Mouse (Mus musculus): ENCODE results near the gene Hist1h3g. TPM values are rescaled to one million over a fixed set of nuclear protein-coding genes. Genes with fewer than 3 reads are reported as not detected.

The Hist1h3g gene
- total and polyA plus RNA-seq, 3 experiments = 0.80 to 2.1 (median 0.94) TPM

GRCm38 (mm10) chr13:23502031-23502567, 33.1 kb upstream of the Hist1h3g start:
- Histone ChIP-seq H3K9ac (ENCODE audit: low read depth, low read length) (no peak overlapping the region), H3K27ac (no peak overlapping the region), H3K27me3 (ENCODE audit: control insufficient read depth, insufficient read depth, low read length) (no peaks in the 10 kb centered on the region), H3K4me1 (ENCODE audit: control insufficient read depth, insufficient read depth, low read length) (no peaks in the 10 kb centered on the region), H3K4me3 (no peak overlapping the region), H3K79me2 (replicated peaks; ENCODE audit: control insufficient read depth, insufficient read depth, low read length) (no peaks in the 10 kb centered on the region), H3K36me3 (ENCODE audit: control insufficient read depth, insufficient read depth, low read length) (no peaks in the 10 kb centered on the region)
- no peak for TF ChIP-seq POLR2A (IDR thresholded peaks at IDR 0.05; ENCODE audit: insufficient read depth, low read depth, low read length)
- no peak for DNase-seq
- WGBS = 62% methylated on average over 9 of the region's 9 CpGs
- intact Hi-C loops (cut with DNase I) = no loop called here

- Histone ChIP-seq H3K36me3 (ENCODE audit: control insufficient read depth, insufficient read depth, low read length) (no peaks in the 10 kb centered on the region), H3K4me1 (ENCODE audit: control insufficient read depth, insufficient read depth, low read length) (no peaks in the 10 kb centered on the region), H3K27ac (no peak overlapping the region), H3K27me3 (ENCODE audit: control insufficient read depth, insufficient read depth, low read length) (no peaks in the 10 kb centered on the region), H3K4me3 (no peak overlapping the region), H3K9ac (ENCODE audit: low read depth, low read length) (no peak overlapping the region), H3K79me2 (replicated peaks; ENCODE audit: control insufficient read depth, insufficient read depth, low read length) (no peaks in the 10 kb centered on the region)
- WGBS = 78% methylated on average over 4 of the region's 4 CpGs
- intact Hi-C loops (cut with DNase I) = no loop called here
- TF ChIP-seq EP300 (IDR thresholded peaks at IDR 0.05; ENCODE audit: insufficient read depth, low read depth, low read length) (no peak), CTCF (IDR thresholded peaks at IDR 0.05) (no peak), POLR2A (IDR thresholded peaks at IDR 0.05; ENCODE audit: insufficient read depth, low read depth, low read length) (no peak)
- no peak for DNase-seq
Measured at GRCm38 (mm10) chr13:23502916-23503315, 32.3 kb upstream of the Hist1h3g start.

- H3K27me3 ChIP-seq (ENCODE audit: control insufficient read depth, insufficient read depth, low read length) = no peaks in the 10 kb centered on the region
- H3K4me1 ChIP-seq (ENCODE audit: control insufficient read depth, insufficient read depth, low read length) = no peaks in the 10 kb centered on the region
- no peak overlapping the region for H3K4me3 ChIP-seq
- H3K9ac ChIP-seq (ENCODE audit: low read depth, low read length) = no peak overlapping the region
- H3K36me3 ChIP-seq (ENCODE audit: control insufficient read depth, insufficient read depth, low read length) = no peaks in the 10 kb centered on the region
- DNase-seq = peak; percentile 26 to 51
- no peaks in the 10 kb centered on the region for H3K79me2 ChIP-seq (replicated peaks; ENCODE audit: control insufficient read depth, insufficient read depth, low read length)
- H3K27ac ChIP-seq = no peak overlapping the region
- TF ChIP-seq CTCF (IDR thresholded peaks at IDR 0.05) (no peak), EP300 (IDR thresholded peaks at IDR 0.05; ENCODE audit: insufficient read depth, low read depth, low read length) (no peak), POLR2A (IDR thresholded peaks at IDR 0.05; ENCODE audit: insufficient read depth, low read depth, low read length) (no peak)
- intact Hi-C loops (cut with DNase I) = no loop called here
- 10% methylated on average over 9 of the region's 9 CpGs for WGBS
Measured at GRCm38 (mm10) chr13:23503797-23504196, 31.4 kb upstream of the Hist1h3g start.

DNA sequence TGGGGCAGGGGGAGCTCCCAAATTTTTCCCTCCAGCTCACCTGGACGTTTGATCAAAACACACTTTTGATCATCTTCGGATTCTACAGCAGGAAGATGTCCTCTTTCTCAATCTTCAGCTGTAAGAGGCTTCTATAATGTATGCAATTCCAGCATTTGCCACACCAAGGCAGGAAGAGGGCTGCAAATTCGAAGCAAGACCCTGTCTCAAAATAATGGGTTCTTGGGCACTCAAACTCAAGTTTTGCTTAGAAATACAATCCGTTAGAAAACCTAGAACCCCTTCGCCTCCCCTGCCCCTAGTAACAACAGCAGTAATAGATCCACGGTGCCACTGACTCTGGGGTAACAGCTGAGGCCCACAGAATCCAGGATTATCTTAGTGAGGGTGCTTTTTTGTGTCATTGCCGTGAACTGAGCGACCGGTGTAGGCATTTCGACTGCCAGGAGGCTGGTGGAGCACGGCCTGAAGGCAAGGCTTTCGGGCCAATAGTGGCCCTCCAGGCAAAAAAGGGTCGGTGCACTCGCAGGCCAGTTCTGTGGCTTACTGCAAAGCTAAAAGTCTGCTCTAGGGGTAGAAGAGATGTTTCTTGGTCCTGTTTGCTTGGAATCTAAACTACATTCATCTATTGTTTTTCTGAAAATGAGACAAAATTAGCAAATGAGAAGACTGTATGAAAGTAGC, 29.4 kb upstream of the Hist1h3g start:
- Histone ChIP-seq H3K4me1 (ENCODE audit: control insufficient read depth, insufficient read depth, low read length) (no peaks in the 10 kb centered on the region), H3K4me3 (no peak overlapping the region), H3K36me3 (ENCODE audit: control insufficient read depth, insufficient read depth, low read length) (no peaks in the 10 kb centered on the region), H3K9ac (ENCODE audit: low read depth, low read length) (no peak overlapping the region), H3K27ac (no peak overlapping the region), H3K27me3 (ENCODE audit: control insufficient read depth, insufficient read depth, low read length) (no peaks in the 10 kb centered on the region), H3K79me2 (replicated peaks; ENCODE audit: control insufficient read depth, insufficient read depth, low read length) (no peaks in the 10 kb centered on the region)
- TF ChIP-seq CTCF (IDR thresholded peaks at IDR 0.05) (no peak), POLR2A (IDR thresholded peaks at IDR 0.05; ENCODE audit: insufficient read depth, low read depth, low read length) (no peak), EP300 (IDR thresholded peaks at IDR 0.05; ENCODE audit: insufficient read depth, low read depth, low read length) (no peak)
- WGBS = 50% methylated on average over 14 of the region's 14 CpGs
- intact Hi-C loops (cut with DNase I) = loop anchor here (5.0 kb wide), 1 partner anchor 39 kb away; the partner anchor contains the start of gene Btn1a1
- DNase-seq = no peak

GRCm38 (mm10) chr13:23506351-23506750, 28.9 kb upstream of the Hist1h3g start:
- H3K4me3 ChIP-seq = no peak overlapping the region
- H3K36me3 ChIP-seq (ENCODE audit: control insufficient read depth, insufficient read depth, low read length) = no peaks in the 10 kb centered on the region
- H3K27me3 ChIP-seq (ENCODE audit: control insufficient read depth, insufficient read depth, low read length) = no peaks in the 10 kb centered on the region
- TF ChIP-seq POLR2A (IDR thresholded peaks at IDR 0.05; ENCODE audit: insufficient read depth, low read depth, low read length) (no peak), EP300 (IDR thresholded peaks at IDR 0.05; ENCODE audit: insufficient read depth, low read depth, low read length) (no peak), CTCF (IDR thresholded peaks at IDR 0.05) (no peak)
- no peaks in the 10 kb centered on the region for H3K4me1 ChIP-seq (ENCODE audit: control insufficient read depth, insufficient read depth, low read length)
- 51% methylated on average over 13 of the region's 13 CpGs for WGBS
- DNase-seq = peak; percentile 21 to 43
- H3K9ac ChIP-seq (ENCODE audit: low read depth, low read length) = no peak overlapping the region
- intact Hi-C loops (cut with DNase I) = loop anchor here (5.0 kb wide), 1 partner anchor 39 kb away; the partner anchor contains the start of gene Btn1a1
- H3K79me2 ChIP-seq (replicated peaks; ENCODE audit: control insufficient read depth, insufficient read depth, low read length) = no peaks in the 10 kb centered on the region
- H3K27ac ChIP-seq = no peak overlapping the region

- no peaks in the 10 kb centered on the region for H3K79me2 ChIP-seq (replicated peaks; ENCODE audit: control insufficient read depth, insufficient read depth, low read length)
- H3K4me3 ChIP-seq = no peak overlapping the region
- no peak overlapping the region for H3K9ac ChIP-seq (ENCODE audit: low read depth, low read length)
- no peaks in the 10 kb centered on the region for H3K36me3 ChIP-seq (ENCODE audit: control insufficient read depth, insufficient read depth, low read length)
- H3K27ac ChIP-seq = no peak overlapping the region
- WGBS = 59% methylated on average over 14 of the region's 14 CpGs
- DNase-seq = no peak
- no peaks in the 10 kb centered on the region for H3K4me1 ChIP-seq (ENCODE audit: control insufficient read depth, insufficient read depth, low read length)
- intact Hi-C loops (cut with DNase I) = loop anchor here (5.0 kb wide), 1 partner anchor 40 kb away; the partner anchor contains the start of gene Btn1a1
- TF ChIP-seq POLR2A (IDR thresholded peaks at IDR 0.05; ENCODE audit: insufficient read depth, low read depth, low read length) (no peak), CTCF (IDR thresholded peaks at IDR 0.05) (no peak), EP300 (IDR thresholded peaks at IDR 0.05; ENCODE audit: insufficient read depth, low read depth, low read length) (no peak)
- H3K27me3 ChIP-seq (ENCODE audit: control insufficient read depth, insufficient read depth, low read length) = no peaks in the 10 kb centered on the region
Measured at GRCm38 (mm10) chr13:23506819-23507515, 28.3 kb upstream of the Hist1h3g start.
